16 mouse cellular contexts compared by ENCODE assay signal in genomic region chr3:97993920-97994545, GRCm38 (mm10). TPM values are rescaled to one million over a fixed set of nuclear protein-coding genes. Genes with fewer than 3 reads are reported as not detected.
A peak's percentile ranks its signal among the peaks of the same experiment; 100 is the strongest.
DNase-seq lines count a peak whose midpoint lies in the region; ATAC-seq and TF ChIP-seq lines count a peak whose summit lies in the region.
"Had no signal": no experiment of that assay in that cellular context is flagged by ENCODE, and none has a peak within 500 bp of the region (broad histone marks: within the 10 kb centered on the region; RNA-seq: fewer than 3 reads in every experiment).

No protein-coding gene starts in this region.

- no peaks in the 10 kb centered on the region for H3K27me3 ChIP-seq in liver, embryonic 16.5 days (ENCODE audit: control insufficient read depth, insufficient read depth, low read depth, low read length)
- no peaks in the 10 kb centered on the region for H3K27me3 ChIP-seq in liver, embryonic 12.5 days (replicated peaks)
- no peaks in the 10 kb centered on the region for H3K27me3 ChIP-seq in myocyte (ENCODE audit: control insufficient read depth, insufficient read depth, insufficient read length)
- no peaks in the 10 kb centered on the region for H3K27me3 ChIP-seq in midbrain, embryonic 15.5 days (replicated peaks)
- H3K27me3 ChIP-seq: heart, embryonic 13.5 days had no signal

- DNase-seq in A20 (ENCODE audit: low read depth, low spot score) = peak; percentile 38
- no peak for DNase-seq in frontal cortex, postnatal 10 days (ENCODE audit: low spot score in 2 of 2)
- no peak for DNase-seq in cerebellum, postnatal 10 days
- DNase-seq: cerebellum, adult 9-11 months; forebrain, postnatal 0 days; gastrocnemius, postnatal 25 days; kidney, adult 9 months; lung, embryonic 14.5 days had no signal

- H3K79me2 ChIP-seq in myocyte (ENCODE audit: control insufficient read depth, insufficient read depth) = no peaks in the 10 kb centered on the region

- WGBS in liver, embryonic 16.5 days (ENCODE audit: insufficient replicate concordance) = 73% methylated on average over 3 of the region's 3 CpGs
- 73% methylated on average over 3 of the region's 3 CpGs for WGBS in liver, embryonic 12.5 days (ENCODE audit: insufficient replicate concordance)
- WGBS in midbrain, embryonic 15.5 days = 88% methylated on average over 3 of the region's 3 CpGs

- H3K4me3 ChIP-seq in liver, embryonic 16.5 days (ENCODE audit: low read depth, low read length) = no peak overlapping the region
- no peak overlapping the region for H3K4me3 ChIP-seq in liver, embryonic 12.5 days
- H3K4me3 ChIP-seq in bone marrow macrophage, adult 2 months (ENCODE audit: insufficient read depth, low read length) = no peak overlapping the region
- no peak overlapping the region for H3K4me3 ChIP-seq in myocyte
- no peak overlapping the region for H3K4me3 ChIP-seq in midbrain, embryonic 15.5 days
- H3K4me3 ChIP-seq: heart, embryonic 13.5 days; hindbrain, embryonic 10.5 days had no signal

- no peak overlapping the region for H3K4me2 ChIP-seq in liver, embryonic 16.5 days (ENCODE audit: low read depth, low read length)
- H3K4me2 ChIP-seq in liver, embryonic 12.5 days = no peak overlapping the region
- peak overlapping the region; percentile 39 for H3K4me2 ChIP-seq in myocyte (ENCODE audit: low read depth)
- no peak overlapping the region for H3K4me2 ChIP-seq in midbrain, embryonic 15.5 days
- H3K4me2 ChIP-seq: heart, embryonic 13.5 days; lung, embryonic 14.5 days; midbrain, embryonic 11.5 days had no signal

- peak overlapping the region; percentile 42; the same call in 1 of the 2 replicates for H3K27ac ChIP-seq in liver, embryonic 16.5 days (ENCODE audit: low read length)
- no peak overlapping the region for H3K27ac ChIP-seq in liver, embryonic 12.5 days
- peak overlapping the region; percentile 68 for H3K27ac ChIP-seq in bone marrow macrophage, adult 2 months (ENCODE audit: insufficient read depth, low read depth, low read length)
- no peak overlapping the region for H3K27ac ChIP-seq in midbrain, embryonic 15.5 days
- H3K27ac ChIP-seq: heart, embryonic 13.5 days; hindbrain, embryonic 10.5 days had no signal

- H3K4me1 ChIP-seq in liver, embryonic 16.5 days (ENCODE audit: control insufficient read depth, low read depth, low read length) = peaks cover 8% of the 10 kb centered on the region; the same call in 1 of the 2 replicates
- peaks cover 10% of the 10 kb centered on the region for H3K4me1 ChIP-seq in liver, embryonic 12.5 days
- H3K4me1 ChIP-seq in bone marrow macrophage, adult 2 months (ENCODE audit: control insufficient read depth, insufficient read depth, low read length) = peaks cover 56% of the 10 kb centered on the region
- H3K4me1 ChIP-seq in midbrain, embryonic 15.5 days = no peaks in the 10 kb centered on the region
- H3K4me1 ChIP-seq: heart, embryonic 13.5 days had no signal

- no peak for TF ChIP-seq CTCF in bone marrow macrophage, adult 2 months (IDR thresholded peaks at IDR 0.05; ENCODE audit: low read depth, low read length)

- H3K9me3 ChIP-seq in liver, embryonic 16.5 days (replicated peaks; ENCODE audit: control insufficient read depth, low read length) = no peaks in the 10 kb centered on the region
- no peaks in the 10 kb centered on the region for H3K9me3 ChIP-seq in liver, embryonic 12.5 days (replicated peaks)
- no peaks in the 10 kb centered on the region for H3K9me3 ChIP-seq in midbrain, embryonic 15.5 days
- H3K9me3 ChIP-seq: heart, embryonic 13.5 days; hindbrain, embryonic 10.5 days had no signal

- no peak for TF ChIP-seq POLR2A in bone marrow macrophage, adult 2 months (IDR thresholded peaks at IDR 0.05; ENCODE audit: borderline replicate concordance, low read depth, low read length)
- no peak for TF ChIP-seq POLR2A in myocyte (IDR thresholded peaks at IDR 0.05; ENCODE audit: insufficient read length, low read depth)

- H3K36me3 ChIP-seq in liver, embryonic 16.5 days (ENCODE audit: control insufficient read depth, insufficient read depth) = no peaks in the 10 kb centered on the region
- no peaks in the 10 kb centered on the region for H3K36me3 ChIP-seq in liver, embryonic 12.5 days
- no peaks in the 10 kb centered on the region for H3K36me3 ChIP-seq in myocyte (ENCODE audit: control insufficient read depth, insufficient read depth)
- H3K36me3 ChIP-seq in midbrain, embryonic 15.5 days (replicated peaks) = no peaks in the 10 kb centered on the region
- H3K36me3 ChIP-seq: heart, embryonic 13.5 days; hindbrain, embryonic 10.5 days had no signal

- H3K9ac ChIP-seq in liver, embryonic 16.5 days (ENCODE audit: low read depth, low read length) = no peak overlapping the region
- H3K9ac ChIP-seq in liver, embryonic 12.5 days = no peak overlapping the region
- H3K9ac ChIP-seq in midbrain, embryonic 15.5 days = no peak overlapping the region
- H3K9ac ChIP-seq: forebrain, postnatal 0 days; heart, embryonic 13.5 days; lung, embryonic 14.5 days had no signal

- ATAC-seq in liver, embryonic 16.5 days (ENCODE audit: low read depth) = no peak
- ATAC-seq in liver, embryonic 12.5 days = no peak
- ATAC-seq in midbrain, embryonic 15.5 days (replicated peaks) = no peak
- ATAC-seq: forebrain, postnatal 0 days had no signal

- H3ac ChIP-seq in myocyte (ENCODE audit: control insufficient read depth, insufficient read length) = no peak overlapping the region

TF ChIP-seq in myocyte, 11 proteins besides CTCF, POLR2A, EP300 and RAD21:
- no peak for TF ChIP-seq SRF (IDR thresholded peaks at IDR 0.05; ENCODE audit: control insufficient read depth, insufficient read length, low read depth)
- TF ChIP-seq CEBPB (IDR thresholded peaks at IDR 0.05; ENCODE audit: insufficient read depth, poor library complexity, severe bottlenecking) = peak; percentile 83; the same call in 1 of the 2 replicates

RNA-seq across cellular contexts. Expression of gene Notch2, which starts 19.3 kb away (rescaled TPM):
- 7.2 and 7.9 TPM in 2 replicates for polyA plus RNA-seq in liver, embryonic 16.5 days (2015; fragmentation: Nextera tagmentation; extraction: Ambion mirVana)
- polyA plus RNA-seq in liver, embryonic 12.5 days (2016; fragmentation: Nextera tagmentation; extraction: Ambion mirVana) = 8.7 and 10.1 TPM in 2 replicates
- 69.2 and 82.2 TPM in 2 replicates for polyA plus RNA-seq in bone marrow macrophage, adult 2 months (2012; ENCODE audit: insufficient read depth, insufficient read length, missing spikeins)
- polyA plus RNA-seq in myocyte (2012; fragmentation: generic; extraction: Trizol) = 15.1 TPM
- polyA plus RNA-seq in midbrain, embryonic 15.5 days (2015; fragmentation: Nextera tagmentation; extraction: Ambion mirVana) = 9.0 and 10.4 TPM in 2 replicates

Comparison
In these comparisons a context has a peak if more than half of its experiments do, and no peak if none do; other contexts are left out.
1. H3K27ac ChIP-seq: peak in liver, embryonic 16.5 days (single experiment) and bone marrow macrophage, adult 2 months (single experiment); none in liver, embryonic 12.5 days (single experiment) and midbrain, embryonic 15.5 days (single experiment).